Mouse (Mus musculus) midbrain, embryonic 11.5 days (tissue): ENCODE measurements at regions not wholly inside any gene's neighbourhood (a gene's known extent, or its start where the extent isn't known, plus 50 kb on each side); places are given as distances from the start of the nearest gene placed in this dataset.

Experiments used
- ATAC-seq: fragments of 200-750 bp; cut with Nextera tagmentation; 2 replicates; pipeline ENCODE4 v1.8.0; 2017; ENCODE audit warnings: moderate TSS enrichment, moderate library complexity; ENCODE audit not compliant: low FRiP score
- DNase-seq: peaks from one replicate; pipeline ENCODE4 v3.0.0; 2015; ENCODE audit warnings: low spot score; ENCODE audit errors: missing footprints
- H3K27ac ChIP-seq: fragments of 300-500 bp; sonication (generic); 2 replicates; pipeline ENCODE4 v1.5.1; 2014; ENCODE audit warnings: low read depth, low read length
- H3K27me3 ChIP-seq: fragments of 300-500 bp; sonication (generic); 2 replicates; pipeline ENCODE4 v1.6.1; 2014; ENCODE audit warnings: mild to moderate bottlenecking, low read length, moderate library complexity, mixed read lengths; ENCODE audit not compliant: control insufficient read depth, insufficient read depth
- H3K36me3 ChIP-seq: fragments of 300-500 bp; sonication (generic); 2 replicates; pipeline ENCODE4 v1.6.1; 2014; ENCODE audit warnings: mild to moderate bottlenecking, low read length, moderate library complexity, mixed read lengths; ENCODE audit not compliant: control insufficient read depth, insufficient read depth
- H3K4me1 ChIP-seq: fragments of 300-500 bp; sonication (generic); 2 replicates; pipeline ENCODE4 v1.6.1; 2014; ENCODE audit warnings: low read length; ENCODE audit not compliant: control insufficient read depth, insufficient read depth
- H3K4me2 ChIP-seq: fragments of 300-500 bp; sonication (generic); 2 replicates; pipeline ENCODE4 v1.6.1; 2014; ENCODE audit warnings: mild to moderate bottlenecking, moderate library complexity
- H3K4me3 ChIP-seq: fragments of 300-500 bp; sonication (generic); 2 replicates; pipeline ENCODE4 v1.5.1; 2014; ENCODE audit warnings: low read depth, low read length
- H3K9ac ChIP-seq: fragments of 300-500 bp; sonication (generic); 2 replicates; pipeline ENCODE4 v1.6.1; 2014; ENCODE audit warnings: low read length
- H3K9me3 ChIP-seq: fragments of 300-500 bp; sonication (generic); 2 replicates; pipeline ENCODE4 v1.6.1; 2016; ENCODE audit warnings: low read length; ENCODE audit not compliant: control insufficient read depth
- WGBS: fragments of 180-500 bp; shearing (Covaris S2); extraction: QIAGEN DNeasy Blood & Tissue Kit; methylation state at CpG from one replicate; pipeline ENCODE4 v1.1.7; 2014; 5-methylcytosine and 5-hydroxymethylcytosine counted together

DNA sequence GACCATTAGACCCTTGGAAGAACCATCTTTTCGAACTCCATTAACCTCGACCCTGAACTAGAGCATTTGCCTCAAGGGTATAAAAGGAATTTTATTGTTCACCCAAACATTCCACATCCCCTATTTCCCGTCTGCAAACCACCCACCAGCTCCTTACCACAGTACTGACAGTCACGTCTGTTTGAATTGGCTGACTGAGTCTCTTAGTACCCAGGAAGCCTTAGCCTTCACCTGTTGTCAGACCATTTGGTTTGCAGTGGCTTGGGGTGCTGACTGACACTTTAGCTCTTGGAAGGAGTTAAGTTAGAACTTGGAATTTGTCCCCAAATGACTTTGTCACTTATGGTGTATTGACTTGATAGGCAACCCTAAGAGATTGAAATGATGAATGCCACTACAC, 209.3 kb upstream of the Daam1 start:
- ATAC-seq (no peak), DNase-seq (peak; percentile 35)
- H3K36me3 ChIP-seq = no peaks in the 10 kb centered on the region
- H3K9ac ChIP-seq = no peak overlapping the region
- no peak overlapping the region for H3K4me2 ChIP-seq
- WGBS = 65% methylated on average over 4 of the region's 4 CpGs
- H3K4me3 ChIP-seq = no peak overlapping the region
- H3K27me3 ChIP-seq = no peaks in the 10 kb centered on the region
- H3K9me3 ChIP-seq = no peaks in the 10 kb centered on the region
- H3K27ac ChIP-seq = no peak overlapping the region
- H3K4me1 ChIP-seq = peaks cover 3% of the 10 kb centered on the region; the same call in 1 of the 2 replicates

DNA sequence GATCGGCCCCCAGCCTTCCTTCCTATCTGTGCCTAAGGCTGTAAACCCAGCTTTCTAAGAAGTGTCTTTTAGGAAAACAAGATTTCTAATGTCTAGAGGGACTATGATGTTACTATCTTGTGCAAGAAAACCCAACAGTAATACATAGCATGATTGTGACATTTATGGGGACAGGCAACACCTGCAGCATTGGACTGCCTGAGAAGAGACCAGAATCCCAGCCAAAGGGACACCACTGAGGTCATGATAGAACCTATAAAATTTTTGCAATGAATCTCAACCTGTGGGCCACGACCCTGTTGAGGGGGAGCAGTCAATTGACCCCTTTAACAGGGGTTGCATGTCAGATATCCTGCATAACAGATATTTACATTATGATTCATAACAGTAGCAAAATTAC, 208.1 kb upstream of the Daam1 start:
- H3K27ac ChIP-seq = no peak overlapping the region
- H3K27me3 ChIP-seq = no peaks in the 10 kb centered on the region
- H3K4me1 ChIP-seq = peaks cover 3% of the 10 kb centered on the region; the same call in 1 of the 2 replicates
- DNase-seq = no peak
- no peak overlapping the region for H3K4me3 ChIP-seq
- no peaks in the 10 kb centered on the region for H3K36me3 ChIP-seq
- 84% methylated on average over 2 of the region's 2 CpGs for WGBS
- ATAC-seq = no peak
- H3K4me2 ChIP-seq = no peak overlapping the region
- H3K9ac ChIP-seq = no peak overlapping the region
- no peaks in the 10 kb centered on the region for H3K9me3 ChIP-seq

DNA sequence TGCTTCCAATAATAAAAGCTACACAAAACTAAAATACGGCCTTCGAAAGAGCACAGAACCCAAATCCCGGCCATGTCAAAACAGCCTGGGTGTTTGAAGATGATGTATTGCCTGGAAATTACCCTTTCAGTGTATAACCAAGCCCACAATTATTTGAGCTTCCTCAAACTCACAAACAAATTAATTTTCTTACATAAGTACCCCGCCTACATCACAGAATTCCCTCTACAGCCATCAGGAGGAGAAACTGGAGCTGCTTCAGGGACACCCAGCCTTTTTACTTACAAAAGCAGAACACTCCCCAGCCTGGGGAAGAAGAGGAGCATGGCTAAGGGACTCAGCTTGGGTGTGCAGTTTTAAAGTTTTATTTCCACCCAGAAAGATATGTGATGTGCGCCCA, 207.6 kb upstream of the Daam1 start:
- H3K9ac ChIP-seq = no peak overlapping the region
- WGBS = 93% methylated on average over 5 of the region's 5 CpGs
- no peak overlapping the region for H3K4me2 ChIP-seq
- ATAC-seq (no peak), DNase-seq (no peak)
- peaks cover 3% of the 10 kb centered on the region; the same call in 1 of the 2 replicates for H3K4me1 ChIP-seq
- H3K9me3 ChIP-seq = no peaks in the 10 kb centered on the region
- H3K36me3 ChIP-seq = no peaks in the 10 kb centered on the region
- H3K27ac ChIP-seq = no peak overlapping the region
- H3K4me3 ChIP-seq = no peak overlapping the region
- no peaks in the 10 kb centered on the region for H3K27me3 ChIP-seq

DNA sequence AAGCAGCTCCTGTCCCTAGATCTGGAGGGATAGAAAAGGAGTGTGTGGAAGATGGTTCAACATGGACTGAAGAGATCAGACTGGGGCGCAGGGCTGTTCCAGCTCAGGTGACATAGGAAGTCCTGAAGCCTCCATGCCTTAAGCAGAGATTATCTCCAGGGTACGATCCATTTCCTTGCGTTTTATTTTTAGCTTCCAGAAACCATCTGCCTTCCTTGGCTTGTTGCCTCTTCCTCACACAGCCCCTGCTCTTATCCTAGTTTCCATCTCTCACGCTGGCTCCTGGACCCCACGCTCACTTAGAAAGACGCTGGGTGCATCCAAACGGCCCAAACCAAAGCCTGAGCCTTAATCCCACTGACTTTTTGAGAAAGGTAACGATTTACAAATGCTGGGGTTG, 206.8 kb upstream of the Daam1 start:
- peaks cover 3% of the 10 kb centered on the region; the same call in 1 of the 2 replicates for H3K4me1 ChIP-seq
- no peak overlapping the region for H3K27ac ChIP-seq
- DNase-seq (no peak), ATAC-seq (no peak)
- no peaks in the 10 kb centered on the region for H3K9me3 ChIP-seq
- H3K9ac ChIP-seq = no peak overlapping the region
- H3K4me3 ChIP-seq = no peak overlapping the region
- WGBS = 85% methylated on average over 8 of the region's 8 CpGs
- H3K36me3 ChIP-seq = no peaks in the 10 kb centered on the region
- H3K27me3 ChIP-seq = no peaks in the 10 kb centered on the region
- H3K4me2 ChIP-seq = no peak overlapping the region

- Histone ChIP-seq H3K27me3 (no peaks in the 10 kb centered on the region), H3K4me1 (peaks cover 3% of the 10 kb centered on the region; the same call in 1 of the 2 replicates), H3K9me3 (no peaks in the 10 kb centered on the region), H3K4me3 (no peak overlapping the region), H3K36me3 (no peaks in the 10 kb centered on the region), H3K27ac (no peak overlapping the region), H3K4me2 (no peak overlapping the region), H3K9ac (no peak overlapping the region)
- no peak for DNase-seq
- ATAC-seq = no peak
- WGBS = 74% methylated on average over 6 of the region's 6 CpGs
Measured at GRCm38 (mm10) chr12:71624676-71625075, 206.2 kb upstream of the Daam1 start.

- Histone ChIP-seq H3K36me3 (no peaks in the 10 kb centered on the region), H3K4me1 (peaks cover under 1% of the 10 kb centered on the region; the same call in 1 of the 2 replicates), H3K9me3 (no peaks in the 10 kb centered on the region), H3K4me2 (no peak overlapping the region), H3K27me3 (no peaks in the 10 kb centered on the region), H3K4me3 (no peak overlapping the region), H3K9ac (no peak overlapping the region), H3K27ac (no peak overlapping the region)
- no peak for ATAC-seq
- no peak for DNase-seq
- WGBS = 87% methylated on average over 4 of the region's 4 CpGs
Measured at GRCm38 (mm10) chr12:71625115-71625514, 205.8 kb upstream of the Daam1 start.

- Histone ChIP-seq H3K27ac (no peak overlapping the region), H3K4me2 (no peak overlapping the region), H3K9ac (no peak overlapping the region), H3K4me3 (no peak overlapping the region), H3K4me1 (no peaks in the 10 kb centered on the region), H3K27me3 (no peaks in the 10 kb centered on the region), H3K36me3 (no peaks in the 10 kb centered on the region), H3K9me3 (no peaks in the 10 kb centered on the region)
- WGBS = 86% methylated on average over 4 of the region's 4 CpGs
- DNase-seq (no peak), ATAC-seq (no peak)
Measured at GRCm38 (mm10) chr12:71626801-71627200, 204.1 kb upstream of the Daam1 start.

DNA sequence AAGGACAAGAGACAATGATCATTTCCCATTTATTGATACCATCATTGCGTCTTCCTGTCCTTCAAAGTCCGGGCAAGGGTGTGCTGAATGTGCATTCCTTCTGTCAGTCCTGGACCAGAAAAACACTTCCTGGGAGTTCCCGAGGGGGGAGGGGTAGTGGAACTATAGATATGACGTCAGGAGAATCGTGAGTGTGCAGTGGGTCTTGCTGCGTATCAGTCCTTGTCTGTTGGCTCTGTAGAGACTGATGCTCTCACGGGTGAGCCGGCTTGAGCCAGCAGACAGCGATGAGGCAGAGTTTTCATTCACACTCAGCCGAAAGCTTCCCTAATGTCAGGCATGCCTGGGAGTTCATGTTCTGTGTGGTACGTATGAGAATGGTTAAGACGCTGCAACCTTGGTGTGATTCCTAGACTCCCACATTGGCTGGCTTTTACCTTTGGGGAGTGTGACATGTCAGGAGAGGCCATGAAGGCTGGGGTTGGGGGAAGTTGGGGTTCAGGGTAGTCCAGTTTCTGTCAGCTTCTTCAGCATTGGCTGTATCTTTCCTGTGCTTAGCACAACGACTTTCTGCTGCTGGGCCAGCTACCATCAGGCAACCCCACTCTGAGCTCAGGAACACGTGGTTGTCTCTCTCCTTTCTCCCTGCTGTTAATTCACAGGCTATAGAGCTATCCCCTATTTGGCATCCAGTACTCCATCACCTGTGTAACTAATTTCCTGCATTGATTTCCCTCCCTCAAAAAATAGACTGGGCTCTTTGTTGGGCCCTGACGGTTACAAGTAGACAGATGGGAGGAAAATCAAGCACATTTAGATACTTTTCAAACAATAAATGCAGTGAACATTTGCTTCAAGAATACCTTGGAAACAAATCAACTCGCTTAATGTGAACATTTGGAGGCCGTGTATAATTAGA, 203.2 kb upstream of the Daam1 start:
- no peak for ATAC-seq

GRCm38 (mm10) chr12:71628340-71628738, 202.5 kb upstream of the Daam1 start:
- no peaks in the 10 kb centered on the region for H3K9me3 ChIP-seq
- H3K36me3 ChIP-seq = no peaks in the 10 kb centered on the region
- no peak overlapping the region for H3K4me2 ChIP-seq
- no peak overlapping the region for H3K9ac ChIP-seq
- no peaks in the 10 kb centered on the region for H3K4me1 ChIP-seq
- ATAC-seq (no peak), DNase-seq (peak; percentile 82)
- no peak overlapping the region for H3K4me3 ChIP-seq
- WGBS = 79% methylated on average over 5 of the region's 5 CpGs
- no peaks in the 10 kb centered on the region for H3K27me3 ChIP-seq
- no peak overlapping the region for H3K27ac ChIP-seq

More for the DNA sequence above, 203.2 kb upstream of the Daam1 start:
- H3K9me3 ChIP-seq = no peaks in the 10 kb centered on the region
- H3K27ac ChIP-seq = no peak overlapping the region
- H3K4me2 ChIP-seq = no peak overlapping the region
- H3K27me3 ChIP-seq = no peaks in the 10 kb centered on the region
- H3K4me1 ChIP-seq = no peaks in the 10 kb centered on the region
- no peak overlapping the region for H3K4me3 ChIP-seq
- WGBS = 82% methylated on average over 17 of the region's 17 CpGs
- no peak overlapping the region for H3K9ac ChIP-seq
- no peaks in the 10 kb centered on the region for H3K36me3 ChIP-seq
- DNase-seq = no peak
